Mouse (Mus musculus): ENCODE data around the gene Ear14. TPM values are rescaled to one million over a fixed set of nuclear protein-coding genes. Genes with fewer than 3 reads are reported as not detected.
"Not testable (repeated sequence)": the region's sequence is repeated elsewhere in the genome, so short reads cannot be mapped to it uniquely, and the experiment has no call there.

Gene Ear14
- polyA plus RNA-seq, 1 experiment from 2014 or later, result not detected

DNA sequence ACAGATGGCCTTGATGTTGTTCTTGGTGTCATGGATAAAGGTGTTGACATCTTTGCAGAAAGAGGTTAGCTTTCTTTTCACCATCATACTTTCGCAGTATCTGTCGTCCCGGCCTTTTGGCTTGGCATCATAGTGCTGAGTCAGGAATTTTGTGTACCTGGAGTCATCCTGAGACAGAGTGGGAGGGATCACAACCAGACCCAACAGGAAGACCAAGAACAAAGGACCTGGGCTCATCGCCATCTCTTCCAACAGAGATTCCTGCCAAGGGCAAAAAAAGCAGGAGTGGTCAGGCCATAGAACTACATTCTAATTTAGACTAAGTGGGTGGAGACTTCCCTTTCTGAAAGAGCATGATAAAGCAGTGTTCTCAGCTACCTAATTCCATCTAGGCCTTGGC, 7.5 kb upstream of the Ear14 start:
- Histone ChIP-seq H3K4me3 (no peak overlapping the region), H3K36me3 (no peaks in the 10 kb centered on the region), H3K27ac (no peak overlapping the region), H3K4me1 (no peaks in the 10 kb centered on the region), H3K27me3 (no peaks in the 10 kb centered on the region), H3K9me3 (no peaks in the 10 kb centered on the region), H3K9ac (no peak overlapping the region), H3K4me2 (no peak overlapping the region)
- ATAC-seq (ENCODE audit: insufficient number of reproducible peaks, insufficient read depth, low FRiP score, low TSS enrichment, low read depth), result no peak
- WGBS, result 92% methylated on average over 4 of the region's 4 CpGs

GRCm38 (mm10) chr14:51199098-51200023, 3.8 kb upstream of the Ear14 start, which contains the start of gene Ang2:
Gene Ang2, minus strand, starts transcription at chr14:51199148.
- Histone ChIP-seq H3K36me3 (no peaks in the 10 kb centered on the region), H3K4me1 (no peaks in the 10 kb centered on the region), H3K27me3 (no peaks in the 10 kb centered on the region), H3K4me3 (no peak within 1 kb of the TSS), H3K27ac (no peak within 1 kb of the TSS), H3K4me2 (no peak within 1 kb of the TSS), H3K9me3 (no peaks in the 10 kb centered on the region), H3K9ac (no peak within 1 kb of the TSS)
- no peak for ATAC-seq (ENCODE audit: insufficient number of reproducible peaks, insufficient read depth, low FRiP score, low TSS enrichment, low read depth)
- WGBS, result 80% methylated on average over 5 of the region's 5 CpGs

DNA sequence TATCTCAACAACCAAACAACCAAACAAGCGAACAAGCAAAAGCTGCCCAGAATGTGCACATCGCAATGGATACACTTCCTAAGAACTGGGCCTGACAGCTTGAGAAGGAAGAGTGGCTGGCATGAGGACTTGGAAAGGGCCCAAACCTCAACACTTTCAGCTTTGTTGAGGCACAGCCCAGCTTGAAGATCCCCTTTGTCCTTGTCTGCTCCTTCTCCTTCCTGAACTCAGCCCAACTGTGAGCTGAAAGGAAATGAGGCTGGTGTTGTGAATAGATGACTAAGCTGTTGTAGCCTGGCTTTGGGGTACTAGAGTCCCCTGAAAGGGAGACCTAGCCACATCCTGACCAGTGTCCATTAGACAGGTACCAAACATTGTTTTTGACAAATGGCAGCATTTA, 3.1 kb upstream of the Ear14 start:
- ATAC-seq (ENCODE audit: insufficient number of reproducible peaks, insufficient read depth, low FRiP score, low TSS enrichment, low read depth), result no peak; the same call in 1 of the 2 replicates
- no peak overlapping the region for H3K27ac ChIP-seq
- H3K36me3 ChIP-seq, result no peaks in the 10 kb centered on the region
- H3K4me3 ChIP-seq, result no peak overlapping the region
- H3K9ac ChIP-seq, result no peak overlapping the region
- no peaks in the 10 kb centered on the region for H3K27me3 ChIP-seq
- H3K4me2 ChIP-seq, result no peak overlapping the region
- no peaks in the 10 kb centered on the region for H3K4me1 ChIP-seq
- H3K9me3 ChIP-seq, result no peaks in the 10 kb centered on the region; the same call in 1 of the 2 replicates
- 93% methylated on average over 2 of the region's 2 CpGs for WGBS

DNA sequence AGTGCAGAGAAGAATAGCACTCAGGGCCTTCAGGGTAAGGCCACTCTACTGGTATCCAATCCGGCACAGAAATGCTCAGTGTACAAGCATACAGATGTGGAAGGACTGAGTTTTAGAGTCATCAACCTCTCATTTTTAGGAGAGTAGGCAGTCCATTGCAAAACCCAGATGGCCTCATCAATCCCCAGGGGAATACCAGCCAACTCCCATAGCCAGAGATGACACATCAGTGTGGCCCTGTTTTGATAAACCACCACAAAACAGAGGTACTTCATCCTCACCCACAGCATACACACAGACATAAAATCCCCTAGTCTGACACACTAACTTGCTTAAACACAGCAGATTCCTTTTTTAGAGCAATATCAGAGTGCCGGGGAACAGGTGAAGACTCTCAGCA, 2.7 kb upstream of the Ear14 start:
- no peaks in the 10 kb centered on the region for H3K4me1 ChIP-seq
- no peak; the same call in 1 of the 2 replicates for ATAC-seq (ENCODE audit: insufficient number of reproducible peaks, insufficient read depth, low FRiP score, low TSS enrichment, low read depth)
- no peaks in the 10 kb centered on the region for H3K27me3 ChIP-seq
- no peak overlapping the region for H3K27ac ChIP-seq
- no peaks in the 10 kb centered on the region for H3K36me3 ChIP-seq
- no peak overlapping the region for H3K4me2 ChIP-seq
- no peaks in the 10 kb centered on the region; the same call in 1 of the 2 replicates for H3K9me3 ChIP-seq
- WGBS, result 93% methylated on average over 2 of the region's 2 CpGs
- H3K9ac ChIP-seq, result no peak overlapping the region
- H3K4me3 ChIP-seq, result no peak overlapping the region

DNA sequence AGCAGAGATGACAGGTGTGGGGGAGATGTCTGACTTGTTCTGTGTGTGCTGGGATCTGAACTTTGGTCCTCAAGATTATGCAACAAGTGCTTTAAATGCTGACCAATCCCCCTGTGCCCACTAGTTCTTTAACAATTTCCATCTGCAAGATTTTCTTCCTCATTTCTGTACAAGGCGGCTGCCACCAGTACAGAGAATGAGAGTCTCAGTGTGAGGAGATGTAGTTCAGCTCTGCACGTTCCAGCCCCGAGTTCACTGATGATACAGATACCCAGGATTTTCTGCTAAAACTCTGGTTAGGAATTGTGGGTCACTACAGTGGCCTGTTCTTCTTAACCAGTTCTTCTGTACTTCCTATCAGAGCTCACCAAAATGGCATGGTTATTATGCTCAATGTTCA, 16.9 kb downstream of the Ear14 start:
- not testable (repeated sequence) for H3K27ac ChIP-seq; H3K9ac ChIP-seq; H3K4me1 ChIP-seq; H3K4me2 ChIP-seq; H3K4me3 ChIP-seq; H3K36me3 ChIP-seq; ATAC-seq (ENCODE audit: insufficient number of reproducible peaks, insufficient read depth, low FRiP score, low TSS enrichment, low read depth); H3K9me3 ChIP-seq; H3K27me3 ChIP-seq
- WGBS, result 77% methylated on average over 3 of the region's 3 CpGs

DNA sequence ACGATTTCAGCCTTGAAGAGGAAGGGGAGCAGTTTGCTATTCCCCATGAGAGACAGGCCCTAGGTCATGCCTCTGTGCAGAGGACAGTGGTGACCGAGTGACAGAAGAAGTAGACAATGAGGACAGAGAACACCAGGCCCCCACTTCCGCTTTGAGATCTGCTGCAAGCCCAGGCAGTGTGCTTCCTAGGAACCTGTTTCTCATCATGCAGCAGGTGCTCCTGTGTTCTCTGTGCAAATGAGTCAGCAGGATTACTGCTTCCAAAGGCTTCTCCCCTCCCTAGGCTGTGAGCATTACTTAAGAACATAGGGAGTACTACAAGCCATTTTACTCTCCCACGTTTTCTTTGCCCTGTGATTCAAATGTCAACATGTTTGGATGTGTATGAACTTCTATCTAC, 26.5 kb downstream of the Ear14 start:
- H3K4me3 ChIP-seq; H3K36me3 ChIP-seq; H3K4me2 ChIP-seq; ATAC-seq (ENCODE audit: insufficient number of reproducible peaks, insufficient read depth, low FRiP score, low TSS enrichment, low read depth); H3K27ac ChIP-seq; H3K9me3 ChIP-seq; H3K4me1 ChIP-seq; H3K9ac ChIP-seq; H3K27me3 ChIP-seq: not testable (repeated sequence)
- WGBS, result 53% methylated on average over 4 of the region's 4 CpGs

GRCm38 (mm10) chr14:51237488-51237887, 34.3 kb downstream of the Ear14 start:
- H3K4me2 ChIP-seq; H3K4me3 ChIP-seq; ATAC-seq (ENCODE audit: insufficient number of reproducible peaks, insufficient read depth, low FRiP score, low TSS enrichment, low read depth); H3K9ac ChIP-seq; H3K27ac ChIP-seq; H3K27me3 ChIP-seq; H3K9me3 ChIP-seq; H3K4me1 ChIP-seq; H3K36me3 ChIP-seq: not testable (repeated sequence)
- 84% methylated on average over 1 of the region's 1 CpGs for WGBS

DNA sequence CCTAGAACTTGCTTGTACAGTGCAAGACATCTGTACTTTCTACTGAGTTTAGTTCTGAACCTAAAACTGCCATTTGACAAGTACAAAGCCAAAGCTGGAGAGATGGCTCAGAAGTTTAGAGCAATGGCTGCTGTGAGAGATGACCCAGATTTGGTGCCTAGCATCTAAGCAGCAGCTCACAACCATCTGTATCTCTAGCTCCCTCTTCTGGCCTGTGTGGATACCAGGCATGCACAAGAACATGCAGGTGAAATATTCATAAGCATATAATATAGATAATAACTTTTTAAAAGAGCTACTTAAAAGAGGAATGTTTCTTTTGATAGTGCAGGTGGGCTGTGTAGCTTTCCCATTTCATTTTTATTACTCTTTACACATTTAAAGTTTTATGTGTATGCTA, 37.7 kb downstream of the Ear14 start:
- no peak for ATAC-seq (ENCODE audit: insufficient number of reproducible peaks, insufficient read depth, low FRiP score, low TSS enrichment, low read depth)
- Histone ChIP-seq H3K9ac (no peak overlapping the region), H3K27ac (no peak overlapping the region), H3K27me3 (no peaks in the 10 kb centered on the region), H3K4me1 (no peaks in the 10 kb centered on the region), H3K4me3 (no peak overlapping the region), H3K9me3 (no peaks in the 10 kb centered on the region), H3K36me3 (no peaks in the 10 kb centered on the region), H3K4me2 (no peak overlapping the region)

- no peaks in the 10 kb centered on the region for H3K4me1 ChIP-seq
- H3K4me2 ChIP-seq, result no peak overlapping the region
- no peaks in the 10 kb centered on the region for H3K36me3 ChIP-seq
- 88% methylated on average over 1 of the region's 1 CpGs for WGBS
- no peak overlapping the region for H3K27ac ChIP-seq
- ATAC-seq (ENCODE audit: insufficient number of reproducible peaks, insufficient read depth, low FRiP score, low TSS enrichment, low read depth), result no peak
- H3K9me3 ChIP-seq, result no peaks in the 10 kb centered on the region
- no peak overlapping the region for H3K4me3 ChIP-seq
- H3K9ac ChIP-seq, result no peak overlapping the region
- no peaks in the 10 kb centered on the region for H3K27me3 ChIP-seq
Measured at GRCm38 (mm10) chr14:51247736-51248135, 44.5 kb downstream of the Ear14 start.

- Histone ChIP-seq H3K9ac (no peak overlapping the region), H3K9me3 (no peaks in the 10 kb centered on the region), H3K4me3 (no peak overlapping the region), H3K27me3 (no peaks in the 10 kb centered on the region), H3K4me2 (no peak overlapping the region), H3K27ac (no peak overlapping the region), H3K36me3 (no peaks in the 10 kb centered on the region), H3K4me1 (no peaks in the 10 kb centered on the region)
- no peak for ATAC-seq (ENCODE audit: insufficient number of reproducible peaks, insufficient read depth, low FRiP score, low TSS enrichment, low read depth)
- whole genome bisulfite sequencing, result 70% methylated on average over 3 of the region's 3 CpGs
Measured at GRCm38 (mm10) chr14:51250348-51250747, 47.2 kb downstream of the Ear14 start.

GRCm38 (mm10) chr14:51252206-51252605, 49.0 kb downstream of the Ear14 start:
- not testable (repeated sequence) for H3K4me3 ChIP-seq; H3K9ac ChIP-seq; H3K27ac ChIP-seq; H3K27me3 ChIP-seq; H3K4me1 ChIP-seq; ATAC-seq (ENCODE audit: insufficient number of reproducible peaks, insufficient read depth, low FRiP score, low TSS enrichment, low read depth); H3K36me3 ChIP-seq; H3K9me3 ChIP-seq; H3K4me2 ChIP-seq

- no peaks in the 10 kb centered on the region for H3K36me3 ChIP-seq
- no peak overlapping the region for H3K9ac ChIP-seq
- 100% methylated on average over 1 of the region's 1 CpGs for WGBS
- no peak overlapping the region for H3K4me3 ChIP-seq
- no peaks in the 10 kb centered on the region for H3K4me1 ChIP-seq
- H3K27ac ChIP-seq, result no peak overlapping the region
- ATAC-seq (ENCODE audit: insufficient number of reproducible peaks, insufficient read depth, low FRiP score, low TSS enrichment, low read depth), result no peak
- H3K9me3 ChIP-seq, result no peaks in the 10 kb centered on the region
- no peaks in the 10 kb centered on the region for H3K27me3 ChIP-seq
- H3K4me2 ChIP-seq, result no peak overlapping the region
Measured at GRCm38 (mm10) chr14:51253569-51253968, 50.4 kb downstream of the Ear14 start.

Measured in embryonic facial prominence, embryonic 13.5 days (tissue).